Mouse (Mus musculus) 3134 (cell line): ENCODE measurements around the gene Mcub.

ENCODE experiments used
- DNase-seq: peaks from one replicate; pipeline ENCODE4 v3.0.0-alpha.2; 2011; ENCODE audit warnings: low spot score; ENCODE audit not compliant: insufficient read length; ENCODE audit errors: extremely low read depth

Gene Mcub

DNA sequence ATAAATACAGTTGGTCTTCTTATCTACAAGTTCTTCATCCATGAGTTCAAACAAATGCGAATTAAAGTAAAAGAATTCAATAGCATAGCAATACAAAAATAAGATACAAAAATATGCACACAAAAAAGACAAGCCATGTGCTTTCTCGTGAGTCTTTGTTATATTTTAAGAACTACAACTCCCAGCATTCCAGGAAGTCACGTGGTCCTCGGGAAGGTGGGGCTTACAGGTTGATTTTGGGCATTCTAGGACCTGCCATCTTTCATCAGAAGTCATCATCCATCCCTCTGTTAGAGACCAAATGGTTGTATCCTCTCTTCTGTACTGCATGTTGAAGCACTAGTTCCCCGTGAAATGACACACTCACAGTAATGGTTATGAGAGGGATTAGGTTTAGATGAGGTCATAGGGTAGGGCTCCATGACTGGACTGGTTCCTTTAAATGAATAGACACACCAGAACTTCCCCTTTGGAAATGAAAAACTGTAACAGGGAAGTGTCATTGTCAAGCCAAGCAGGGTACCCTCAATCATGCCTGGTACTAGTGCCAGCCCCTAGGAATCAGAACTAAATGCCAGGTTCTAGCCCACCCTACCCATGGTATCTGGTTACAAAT lies 20.7 kb downstream of the Mcub start:
- no peak for DNase-seq

DNA sequence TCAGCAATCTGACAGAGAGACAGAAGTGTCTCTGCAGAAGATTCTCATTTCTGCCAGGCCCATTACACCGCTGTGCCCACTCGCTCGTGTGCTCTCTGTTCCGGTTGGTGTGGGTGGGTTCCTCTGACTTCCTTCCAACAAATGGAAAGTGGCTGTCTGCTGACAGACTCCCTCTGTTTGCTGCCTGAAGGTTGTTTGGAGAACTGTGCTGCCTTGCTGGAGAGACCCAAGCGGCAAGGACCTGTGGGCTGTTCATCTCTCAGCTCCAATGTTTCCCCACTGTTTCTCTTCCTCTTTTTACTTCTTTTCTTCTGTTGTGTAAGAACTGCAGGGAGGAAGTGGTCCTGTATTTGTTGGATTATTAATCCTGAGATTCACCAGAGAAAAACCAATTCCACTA lies 21.6 kb downstream of the Mcub start:
- no peak for DNase-seq

DNA sequence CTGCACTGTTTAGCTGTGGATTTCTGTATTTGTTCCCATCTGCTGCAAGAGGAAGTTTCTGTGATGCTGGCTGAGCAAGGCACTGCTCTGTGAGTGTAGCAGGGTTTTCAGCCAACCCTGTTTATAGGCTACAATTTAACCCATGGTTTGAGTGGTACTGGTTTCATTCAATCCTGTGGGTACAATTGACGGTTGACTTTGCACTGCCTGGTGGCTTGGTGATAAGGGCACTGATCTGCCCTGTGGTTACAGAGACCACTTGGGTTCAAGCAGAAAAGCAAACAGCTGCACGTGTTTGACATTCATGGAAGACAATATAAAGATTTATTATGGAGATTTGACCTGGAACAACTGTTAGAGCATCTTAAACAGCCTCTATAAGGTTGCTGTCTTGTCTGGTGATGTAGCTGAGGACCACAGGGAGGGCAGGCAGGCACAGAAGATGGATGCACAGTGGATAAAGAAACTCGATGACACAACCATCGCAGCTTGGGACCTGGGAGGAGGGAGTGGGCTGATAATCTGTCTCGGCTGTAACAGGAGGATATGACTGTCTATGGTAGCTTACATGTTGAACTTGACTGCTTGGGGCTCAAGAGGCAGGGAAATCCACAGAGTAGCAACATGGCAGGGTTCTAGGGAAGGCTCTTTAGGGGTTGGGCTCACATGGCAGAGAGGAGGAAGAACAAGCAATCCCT lies 23.6 kb downstream of the Mcub start:
- DNase-seq, result no peak

DNA sequence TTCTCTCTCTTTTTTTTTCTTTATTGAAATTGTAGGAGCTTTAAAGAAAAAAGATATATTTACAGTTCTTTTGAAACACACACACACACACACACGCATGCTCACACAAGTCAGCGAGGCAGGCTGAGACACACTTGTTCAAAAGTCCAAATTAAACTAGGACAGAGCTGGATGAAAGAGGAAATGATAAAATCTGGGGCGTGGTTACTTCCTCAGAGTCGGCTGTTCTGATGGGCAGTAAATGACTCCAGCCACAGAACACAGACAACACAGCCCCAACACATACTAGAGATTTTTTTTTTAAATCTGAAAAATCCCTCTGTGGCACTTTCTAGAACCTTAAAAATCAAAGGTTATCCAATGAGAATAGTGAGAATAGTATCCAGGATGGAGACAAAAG lies 26.2 kb downstream of the Mcub start:
- no peak for DNase-seq

DNA sequence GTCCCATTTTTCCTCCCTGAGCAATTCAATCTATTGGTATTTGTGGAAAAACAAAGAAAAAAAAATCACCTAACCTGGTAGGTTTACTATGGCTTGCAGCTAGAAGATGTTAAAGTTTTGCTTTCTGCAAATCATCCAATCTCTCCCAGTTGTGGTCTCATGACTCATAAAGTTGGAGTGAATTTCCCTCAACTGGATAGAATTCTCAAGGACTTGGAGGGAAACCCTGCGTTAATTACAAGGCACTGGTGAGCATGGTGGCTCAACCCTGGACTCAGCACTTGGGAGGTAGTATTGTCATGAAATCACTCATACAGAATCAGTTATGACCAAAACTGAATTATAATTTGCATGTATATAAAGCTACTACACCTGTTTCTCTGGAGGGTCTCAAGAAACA lies 28.7 kb downstream of the Mcub start:
- no peak for DNase-seq

DNA sequence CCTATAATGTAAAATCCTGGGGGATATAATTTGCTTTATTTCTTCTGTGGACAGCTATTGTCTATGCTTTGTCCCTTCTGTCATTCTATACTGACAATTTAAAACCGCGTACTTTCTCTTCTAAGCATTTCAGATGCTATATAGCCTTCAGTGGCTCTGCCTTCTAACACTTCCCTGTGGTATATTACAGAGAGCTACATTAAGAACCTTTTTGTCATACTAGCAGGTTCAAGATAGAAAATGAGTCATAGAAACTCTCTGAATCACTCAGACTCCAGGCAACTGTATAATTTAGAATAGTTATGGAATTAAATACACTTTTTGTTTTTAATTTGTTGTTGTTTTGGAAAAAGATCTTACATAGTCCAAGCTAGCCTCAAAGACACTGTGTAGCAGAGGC lies 29.2 kb downstream of the Mcub start:
- DNase-seq, result no peak

DNA sequence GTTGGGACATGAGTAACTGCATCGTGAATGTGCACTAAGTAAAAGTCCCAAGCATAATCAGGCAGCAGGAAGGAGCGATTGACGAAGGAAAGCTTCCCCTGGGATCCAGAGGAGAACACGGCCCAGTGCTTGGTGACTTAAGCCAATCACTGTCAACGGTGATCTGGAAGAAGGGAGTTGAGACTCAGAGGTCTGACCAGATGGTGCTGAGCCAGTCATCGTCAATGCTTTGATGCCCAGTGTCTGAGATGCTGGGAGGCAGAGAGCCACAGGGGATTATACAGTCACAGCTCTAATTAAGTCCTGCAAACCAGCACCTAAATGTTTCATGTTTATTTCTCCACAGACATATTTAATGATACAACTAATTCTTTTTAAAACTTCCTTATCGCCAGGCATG lies 30.9 kb downstream of the Mcub start:
- DNase-seq, result no peak

DNA sequence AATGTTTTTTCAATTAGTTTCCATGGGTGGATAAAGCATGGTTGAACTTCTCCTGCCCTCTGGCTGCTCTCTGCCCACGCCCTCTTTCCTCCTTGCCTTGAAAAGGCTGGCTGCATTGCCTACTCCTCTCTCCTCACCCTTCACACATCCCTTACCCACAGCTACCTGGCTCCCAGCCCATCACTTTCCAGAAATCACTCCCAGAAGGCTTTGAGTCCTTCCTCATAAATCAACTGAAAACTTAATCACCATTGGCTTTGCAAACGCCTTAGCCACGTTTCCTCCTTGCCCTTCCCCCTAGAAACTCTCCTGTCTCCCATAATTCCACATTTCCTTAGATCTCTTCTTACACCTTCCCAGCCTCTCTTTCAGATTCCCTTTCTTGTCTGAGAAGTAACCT lies 32.2 kb downstream of the Mcub start:
- no peak for DNase-seq

DNA sequence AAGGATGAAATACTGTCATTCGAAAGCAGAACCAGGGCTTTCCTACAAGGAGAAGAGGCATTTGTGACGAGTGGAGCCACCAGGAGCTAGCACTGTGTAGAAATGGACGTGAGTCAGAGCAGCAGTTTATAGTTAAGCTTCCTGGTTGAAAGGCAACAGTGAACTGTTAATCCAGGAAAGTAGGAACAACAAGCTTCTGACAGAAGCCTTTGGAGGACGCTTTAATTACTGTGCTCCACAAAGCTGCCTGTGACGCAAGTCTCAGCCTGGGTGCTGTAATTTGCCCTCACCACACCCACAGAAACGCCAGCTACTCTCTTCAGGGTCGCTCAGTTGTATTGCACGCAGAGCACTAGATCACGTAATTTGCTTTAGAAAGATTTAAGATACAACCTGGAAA lies 33.4 kb downstream of the Mcub start:
- DNase-seq, result no peak

DNA sequence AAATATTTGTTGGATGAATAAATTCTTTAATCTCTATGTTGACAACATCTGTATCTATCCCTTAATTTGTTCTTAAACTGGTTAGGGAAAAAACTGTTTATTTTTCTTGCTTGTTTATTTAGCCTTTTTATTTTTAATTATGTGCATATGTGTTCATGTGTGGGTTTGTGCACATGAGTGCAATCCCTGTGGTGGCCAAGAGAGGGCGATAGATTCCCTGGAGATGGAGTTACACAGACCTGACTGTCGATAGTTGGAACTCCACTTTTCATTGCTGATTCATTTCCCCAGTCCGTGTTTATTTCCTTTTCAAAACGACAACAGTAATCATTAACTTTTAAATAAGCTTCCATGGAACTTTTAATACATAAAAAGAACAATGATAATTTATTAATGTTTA lies 37.6 kb downstream of the Mcub start:
- DNase-seq, result no peak

DNA sequence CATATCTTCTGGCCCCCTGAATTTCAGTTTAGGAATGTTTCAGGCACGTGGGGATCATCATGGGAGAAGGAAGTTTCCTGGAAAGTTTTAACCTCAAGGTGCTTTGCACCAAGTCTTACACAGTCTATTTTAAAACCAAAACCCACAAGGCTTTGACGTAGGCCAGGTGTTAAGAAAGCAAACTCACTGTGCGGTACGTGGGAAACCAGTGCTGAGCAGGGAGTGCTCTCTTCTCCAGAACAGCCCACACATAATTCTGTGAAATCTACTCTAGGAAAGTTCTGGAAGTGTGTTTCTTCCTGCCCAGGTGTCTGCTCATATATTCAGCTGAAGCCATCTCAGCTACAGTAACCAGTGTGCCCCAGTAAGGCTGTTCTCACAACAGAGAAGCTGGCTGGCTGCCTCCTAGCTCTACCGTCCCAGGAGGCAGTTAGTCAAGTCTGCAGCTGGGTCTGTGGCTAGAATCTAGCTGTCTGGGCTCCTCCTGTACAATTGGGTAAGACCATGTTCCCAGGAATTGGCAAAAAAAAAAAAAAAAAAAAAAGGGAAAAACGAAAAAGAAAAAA lies 39.7 kb downstream of the Mcub start:
- no peak for DNase-seq

DNA sequence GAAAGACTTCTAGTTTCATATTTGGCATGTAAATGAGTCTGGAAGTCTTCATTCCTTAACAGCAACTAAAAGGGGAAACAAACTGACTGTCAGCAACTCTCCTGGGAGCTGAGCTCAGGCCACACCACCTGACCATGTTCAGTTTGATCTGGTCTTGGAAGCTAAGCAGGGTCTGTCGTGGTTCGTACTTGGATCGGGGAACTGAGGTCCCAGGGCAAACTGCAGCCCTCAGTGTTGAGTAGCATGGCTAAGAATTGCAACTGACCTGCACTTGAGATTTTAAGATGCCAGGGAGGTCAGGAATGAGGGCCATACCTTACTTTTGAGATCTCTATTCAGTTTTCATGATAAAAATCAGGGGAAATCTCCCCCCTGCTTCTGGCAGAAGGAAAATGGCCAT lies 44.1 kb downstream of the Mcub start:
- no peak for DNase-seq

DNA sequence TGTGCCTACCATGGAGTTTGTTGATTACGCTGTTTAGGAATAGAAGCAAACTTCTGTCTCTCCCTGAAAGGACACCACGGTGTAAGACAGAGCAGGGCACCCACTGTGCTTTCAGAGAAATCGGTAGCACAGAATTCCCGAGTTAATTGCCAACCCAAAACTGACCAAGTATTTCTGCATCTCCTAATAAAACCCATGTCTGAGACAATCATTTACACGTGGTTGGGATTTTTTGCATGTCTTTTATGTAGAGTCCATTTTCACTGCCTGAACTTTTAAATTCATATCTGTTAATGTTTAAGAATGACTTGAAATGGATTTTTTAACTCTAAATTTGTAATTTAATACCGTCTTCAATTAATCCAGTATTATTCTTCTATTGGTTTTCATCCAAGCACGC lies 46.4 kb downstream of the Mcub start:
- DNase-seq, result no peak

DNA sequence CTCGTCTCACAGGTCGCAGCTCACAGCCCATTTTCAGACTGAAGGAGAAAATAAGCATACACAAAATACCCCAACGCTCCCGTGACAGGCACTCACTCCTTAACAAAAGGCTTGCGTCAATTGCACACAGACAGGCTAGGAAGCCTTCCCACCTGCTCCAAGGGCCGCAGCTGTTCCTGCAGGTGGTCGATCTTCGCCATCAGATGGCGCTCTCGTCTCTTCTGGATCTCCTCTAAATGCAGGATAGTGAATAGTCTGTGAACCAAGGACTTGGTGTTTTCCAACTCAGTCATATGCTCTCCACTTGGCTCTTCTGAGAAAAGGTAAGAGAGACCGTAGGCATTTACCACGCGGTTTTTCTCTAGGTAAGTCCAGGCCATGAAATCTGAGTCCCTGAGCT lies 51.6 kb downstream of the Mcub start:
- no peak for DNase-seq

DNA sequence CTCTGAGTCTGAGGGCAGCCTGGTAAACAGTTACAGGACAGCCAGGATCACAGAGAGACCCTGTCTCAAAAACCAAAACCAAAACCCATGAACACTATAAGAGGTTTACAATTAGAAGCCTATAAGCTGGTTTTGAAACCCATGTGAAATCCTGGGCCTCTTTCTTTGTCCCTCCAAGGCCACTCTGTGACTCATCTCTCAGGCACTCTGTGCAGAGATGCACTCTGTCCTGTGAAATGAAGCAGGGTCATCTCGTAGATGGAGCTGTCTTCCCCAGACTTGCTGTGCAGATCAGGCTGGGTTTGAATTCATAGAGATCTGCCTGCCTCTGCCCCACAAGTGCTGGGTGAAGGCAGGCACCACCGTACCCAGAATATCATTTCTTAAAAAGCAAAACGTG lies 52.6 kb downstream of the Mcub start:
- DNase-seq, result no peak

DNA sequence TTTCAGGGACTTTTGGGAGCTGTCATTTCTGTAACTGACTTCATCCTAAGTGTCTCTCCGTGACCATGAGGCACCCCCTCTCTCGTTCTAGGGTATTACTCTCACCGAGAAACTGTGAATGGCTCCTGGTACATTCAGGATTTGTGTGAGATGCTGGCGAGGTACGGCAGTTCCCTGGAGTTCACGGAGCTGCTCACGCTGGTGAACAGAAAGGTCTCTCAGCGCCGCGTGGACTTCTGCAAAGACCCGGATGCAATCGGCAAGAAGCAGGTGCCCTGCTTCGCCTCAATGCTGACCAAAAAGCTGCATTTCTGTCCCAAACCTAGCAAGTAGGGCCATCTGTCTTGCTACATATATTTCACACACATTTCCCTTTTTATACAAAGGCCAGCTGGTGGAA lies 56.8 kb downstream of the Mcub start:
- DNase-seq, result no peak

DNA sequence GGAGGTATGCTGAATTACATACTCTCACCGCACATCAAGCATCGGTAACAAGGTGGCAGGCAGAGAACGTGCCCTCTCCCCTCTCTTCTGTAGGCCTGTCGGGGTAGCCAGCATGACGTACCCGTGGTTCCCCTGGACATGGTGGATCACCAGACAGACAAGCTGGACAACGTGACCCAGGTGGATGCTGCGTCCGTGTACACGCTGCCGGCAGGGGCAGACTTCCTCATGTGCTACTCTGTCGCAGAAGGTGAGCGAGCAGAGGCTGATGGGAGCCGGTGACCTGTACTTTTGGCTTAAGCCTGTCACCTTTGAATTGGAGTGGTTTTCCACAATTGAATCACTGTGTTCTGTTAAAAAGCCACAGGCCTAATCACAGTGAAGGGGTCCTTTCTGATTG lies 58.0 kb downstream of the Mcub start:
- no peak for DNase-seq

DNA sequence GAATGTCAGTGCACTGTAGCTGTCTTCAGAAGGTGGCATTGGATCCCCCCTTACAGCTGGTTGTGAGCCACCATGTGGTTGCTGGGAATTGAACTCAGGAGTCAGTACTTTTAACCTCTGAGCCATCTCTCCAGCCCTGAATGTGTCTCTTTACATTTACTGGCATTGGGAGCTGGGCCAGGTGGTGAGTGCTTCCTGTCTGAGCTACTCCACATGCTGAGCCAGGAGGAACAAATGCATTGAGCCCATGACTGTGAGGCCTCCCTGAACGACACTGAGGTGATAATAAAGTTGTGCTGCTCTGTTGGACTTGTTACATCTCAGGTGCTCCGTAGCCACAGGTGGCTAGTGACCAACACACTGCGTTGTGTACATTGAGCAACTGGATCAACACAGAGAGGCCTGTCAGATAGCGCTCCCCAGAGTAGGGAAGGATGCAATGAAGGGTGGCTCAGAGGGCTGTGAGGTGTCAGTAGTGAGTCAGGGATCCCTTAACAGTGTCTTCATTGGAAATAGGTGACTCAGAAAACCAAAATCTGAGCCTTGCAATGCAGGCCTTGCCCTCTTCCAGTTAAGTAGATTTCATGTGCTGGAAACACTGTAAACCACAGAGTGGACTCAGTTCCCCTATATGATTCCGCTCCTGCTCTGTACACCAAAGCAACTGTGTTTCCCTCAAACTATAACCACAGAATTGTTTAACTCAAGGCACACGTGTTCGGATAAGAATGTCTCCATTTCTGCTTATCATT lies 65.4 kb downstream of the Mcub start:
- DNase-seq, result no peak

DNA sequence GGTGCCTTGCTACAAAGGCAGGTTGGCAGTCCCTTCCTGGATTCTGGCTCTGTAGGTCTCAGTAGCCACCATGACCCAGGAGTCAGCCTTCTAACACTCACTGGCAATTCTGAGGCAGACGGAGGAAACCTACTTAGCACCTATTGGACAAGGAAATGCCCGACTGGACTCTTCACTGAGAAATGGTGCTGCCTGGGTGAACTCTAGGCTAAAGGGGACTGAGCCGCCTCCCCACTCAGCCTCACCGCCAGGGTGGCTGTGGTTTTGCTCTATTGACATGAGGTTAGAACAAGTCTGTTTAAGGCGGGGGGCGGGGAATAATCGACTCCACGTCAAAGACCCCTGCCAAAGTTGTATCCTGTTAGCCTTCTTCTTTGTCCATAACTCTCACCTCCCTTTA lies 66.1 kb downstream of the Mcub start:
- no peak for DNase-seq

DNA sequence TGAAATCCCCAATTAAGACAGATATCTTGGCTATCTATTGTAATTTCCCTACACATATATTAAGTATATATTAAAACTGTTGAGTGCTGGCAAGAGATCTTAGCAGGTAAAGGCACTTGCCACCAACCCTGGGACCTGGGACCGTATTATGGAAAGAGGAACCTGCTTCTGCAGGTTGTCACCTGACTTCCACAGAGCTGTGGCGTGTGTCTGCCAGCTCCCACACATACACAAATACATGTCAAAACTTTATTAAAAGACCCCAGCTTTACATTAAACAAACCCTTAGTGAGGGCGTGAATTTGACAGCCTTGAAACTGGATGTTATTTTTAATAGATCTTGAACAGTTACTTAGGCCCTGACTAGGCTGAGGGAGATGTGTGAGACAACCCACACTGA lies 66.6 kb downstream of the Mcub start:
- DNase-seq, result no peak

DNA sequence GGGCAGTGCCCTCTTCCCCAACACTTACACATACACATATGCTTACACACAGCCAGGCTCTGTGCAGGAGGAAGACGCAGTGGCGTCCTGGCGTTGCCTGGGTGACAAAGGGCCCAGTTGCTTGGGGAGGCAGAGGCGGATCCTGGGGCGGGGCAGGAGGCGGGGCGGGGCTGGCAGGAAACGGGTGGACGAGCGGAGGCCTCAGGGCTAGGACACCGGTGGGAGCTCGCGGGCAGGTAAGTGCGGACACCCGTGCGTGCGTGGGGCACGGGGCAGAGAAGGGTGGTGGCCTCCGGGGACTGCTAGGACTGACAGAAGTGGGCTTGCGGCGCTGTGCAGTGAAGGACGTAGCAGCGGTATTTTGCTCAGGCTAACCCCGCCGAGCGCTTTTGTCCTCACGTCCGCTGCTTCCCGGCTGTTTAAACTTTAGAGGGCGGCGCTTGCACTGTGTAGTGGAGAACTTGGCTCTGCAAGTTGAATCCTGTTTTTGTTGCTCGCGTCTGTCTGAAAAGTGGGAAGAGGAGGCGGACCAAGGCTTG lies 68.7 kb downstream of the Mcub start, which contains the start of gene Casp6:
TSS of gene Casp6 (plus strand) at position 155 of the 539 bp plus-strand sequence.
- no peak for DNase-seq
